Mouse (Mus musculus) heart, postnatal 10 days (tissue): Measurements from ENCODE around the gene Prkca. TPM values are rescaled to one million over a fixed set of nuclear protein-coding genes. Genes with fewer than 3 reads are reported as not detected.

Source experiments
- DNase-seq, 2 experiments: peaks; one replicate each; pipeline ENCODE4 v3.0.0; 2021
- intact Hi-C: fragments of 180-260 bp; cut with DNase I; formaldehyde crosslinking; loops from one replicate; pipeline ENCODE4 v1.15.1; 2025
- total RNA-seq, 2 experiments: library from RNA; stranded (reverse); gene quantifications; 2 replicates each; pipeline ENCODE4 v1.2.3; 2021

The Prkca gene
- total RNA-seq, 2 experiments from 2014 or later, result 44.8 to 52.4 TPM

GRCm38 (mm10) chr11:108038989-108039388 lies 304.7 kb downstream of the Prkca start:
- intact Hi-C loops, result no loop called here
- DNase-seq, result no peak

- no peak for DNase-seq
- intact Hi-C loops, result no loop called here
Measured at GRCm38 (mm10) chr11:108036339-108036738, 307.4 kb downstream of the Prkca start.

- intact Hi-C loops, result no loop called here
- no peak for DNase-seq
Measured at GRCm38 (mm10) chr11:108035761-108036160, 308.0 kb downstream of the Prkca start.

GRCm38 (mm10) chr11:108034376-108034775 lies 309.4 kb downstream of the Prkca start:
- intact Hi-C loops, result loop anchor here (5.0 kb wide), 2 partner anchors 93 to 178 kb away; no protein-coding TSS in a partner anchor

GRCm38 (mm10) chr11:108032568-108032967 lies 311.2 kb downstream of the Prkca start:
- peak; percentile 31 to 32 for DNase-seq
- intact Hi-C loops, result loop anchor here (5.0 kb wide), 2 partner anchors 95 to 180 kb away; no protein-coding TSS in a partner anchor

More at GRCm38 (mm10) chr11:108034376-108034775, 309.4 kb downstream of the Prkca start:
- no peak for DNase-seq

- DNase-seq, result peak; percentile 73 to 81
- intact Hi-C loops, result loop anchor here (1.0 to 5.0 kb wide), 3 partner anchors 96 to 347 kb away; no protein-coding TSS in a partner anchor
Measured at GRCm38 (mm10) chr11:108030956-108031604, 312.6 kb downstream of the Prkca start.

GRCm38 (mm10) chr11:108029321-108029720 lies 314.4 kb downstream of the Prkca start:
- intact Hi-C loops, result loop anchor here (5.0 kb wide), 1 partner anchor 388 kb away; no protein-coding TSS in a partner anchor
- DNase-seq, result no peak

- peak; percentile 68 to 69 for DNase-seq
- intact Hi-C loops, result loop anchor here (5.0 kb wide), 1 partner anchor 389 kb away; no protein-coding TSS in a partner anchor
Measured at GRCm38 (mm10) chr11:108028398-108028797, 315.3 kb downstream of the Prkca start.

GRCm38 (mm10) chr11:108025726-108026425 lies 317.9 kb downstream of the Prkca start:
- DNase-seq, result peak; percentile 73 to 81
- intact Hi-C loops, result loop anchor here (1.0 to 5.0 kb wide), 2 partner anchors 352 to 391 kb away; no protein-coding TSS in a partner anchor

GRCm38 (mm10) chr11:108023188-108023587 lies 320.5 kb downstream of the Prkca start:
- DNase-seq, result peak in 1 of 2 experiments; percentile 27
- intact Hi-C loops, result no loop called here

GRCm38 (mm10) chr11:108020889-108021288 lies 322.8 kb downstream of the Prkca start:
- intact Hi-C loops, result no loop called here
- no peak for DNase-seq

- intact Hi-C loops, result no loop called here
- no peak for DNase-seq
Measured at GRCm38 (mm10) chr11:108015284-108015683, 328.4 kb downstream of the Prkca start.

GRCm38 (mm10) chr11:108013390-108013789 lies 330.3 kb downstream of the Prkca start:
- intact Hi-C loops, result no loop called here
- DNase-seq, result no peak

GRCm38 (mm10) chr11:108010465-108010864 lies 333.3 kb downstream of the Prkca start:
- DNase-seq, result no peak
- intact Hi-C loops, result no loop called here

GRCm38 (mm10) chr11:107998891-107999290 lies 344.8 kb downstream of the Prkca start:
- no peak for DNase-seq
- intact Hi-C loops, result loop anchor here (10.0 kb wide), 1 partner anchor 484 kb away; no protein-coding TSS in a partner anchor

- DNase-seq, result no peak
- intact Hi-C loops, result loop anchor here (10.0 kb wide), 1 partner anchor 482 kb away; no protein-coding TSS in a partner anchor
Measured at GRCm38 (mm10) chr11:107996896-107997670, 346.6 kb downstream of the Prkca start.

- peak; percentile 48 to 63 for DNase-seq
- intact Hi-C loops, result loop anchor here (1.0 to 10.0 kb wide), 2 partner anchors 130 to 480 kb away; no protein-coding TSS in a partner anchor
Measured at GRCm38 (mm10) chr11:107994487-107994886, 349.2 kb downstream of the Prkca start.

GRCm38 (mm10) chr11:107993792-107994191 lies 349.9 kb downstream of the Prkca start:
- no peak for DNase-seq
- intact Hi-C loops, result loop anchor here (1.0 to 10.0 kb wide), 2 partner anchors 129 to 479 kb away; no protein-coding TSS in a partner anchor

- DNase-seq, result no peak
- intact Hi-C loops, result loop anchor here (10.0 kb wide), 1 partner anchor 478 kb away; no protein-coding TSS in a partner anchor
Measured at GRCm38 (mm10) chr11:107992500-107992899, 351.2 kb downstream of the Prkca start.

GRCm38 (mm10) chr11:107991990-107992389 lies 351.7 kb downstream of the Prkca start:
- intact Hi-C loops, result loop anchor here (10.0 kb wide), 1 partner anchor 477 kb away; no protein-coding TSS in a partner anchor
- no peak for DNase-seq
